Mouse (Mus musculus) CD4-positive, CD25-positive, alpha-beta regulatory T cell (primary cell): ENCODE measurements around the gene Magi2. TPM values are rescaled to one million over a fixed set of nuclear protein-coding genes. Genes with fewer than 3 reads are reported as not detected.

Experiments
- polyA plus RNA-seq: library from polyadenylated mRNA; unstranded; fragments of 100-300 nt; shearing (Covaris generic); gene quantifications from one replicate; pipeline ENCODE4 v1.2.1, GENCODE M21; 2017

The Magi2 gene
- polyA plus RNA-seq, result 2.6 TPM

DNA sequence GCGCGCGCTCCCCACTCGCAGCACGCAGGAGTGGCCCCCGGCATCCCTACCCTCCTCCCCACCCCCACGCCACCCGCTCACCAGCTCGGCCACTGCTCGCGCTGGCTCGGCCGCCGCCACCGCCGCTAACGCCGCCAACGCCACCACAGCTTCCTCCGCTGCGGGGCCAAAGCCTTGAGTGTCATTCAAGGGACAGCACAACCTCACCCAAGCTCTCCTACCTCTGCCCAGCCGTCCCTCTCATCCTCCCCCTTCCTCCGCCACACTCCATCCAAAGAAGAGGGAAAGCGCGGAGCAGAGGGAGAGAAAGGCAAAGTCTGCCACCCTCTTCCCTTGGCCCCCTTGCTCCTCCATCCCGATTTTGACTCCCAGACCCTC lies at the start of gene Magi2:
TSS of gene Magi2 (plus strand) at position 171 of the 378 bp plus-strand sequence.

